Mouse (Mus musculus): ENCODE measurements around the gene Comp. TPM values are rescaled to one million over a fixed set of nuclear protein-coding genes. Genes with fewer than 3 reads are reported as not detected.

The Comp gene
- total RNA-seq, 2 experiments from 2014 or later = 0.15 to 2.3 TPM

- ATAC-seq (replicated peaks; ENCODE audit: low FRiP score, low TSS enrichment, poor library complexity, severe bottlenecking) = no peak
Observed at GRCm38 (mm10) chr8:70421349-70422104, 48.2 kb downstream of the Comp start.

GRCm38 (mm10) chr8:70422722-70423121 lies 49.4 kb downstream of the Comp start:
- ATAC-seq (replicated peaks; ENCODE audit: low FRiP score, low TSS enrichment, poor library complexity, severe bottlenecking) = peak; percentile 88

GRCm38 (mm10) chr8:70426300-70426907 lies 53.0 kb downstream of the Comp start:
- ATAC-seq (replicated peaks; ENCODE audit: low FRiP score, low TSS enrichment, poor library complexity, severe bottlenecking) = no peak

- ATAC-seq (replicated peaks; ENCODE audit: low FRiP score, low TSS enrichment, poor library complexity, severe bottlenecking) = no peak
Observed at GRCm38 (mm10) chr8:70431213-70431612, 57.9 kb downstream of the Comp start.

Other genes with a start within 250 kb of the Comp start
- gene Nr2c2ap, start 242.2 kb upstream of the Comp start, total RNA-seq (2014; fragmentation: Nextera tagmentation) = 41.3 and 47.8 TPM in 2 replicates
- 6.7 and 16.3 TPM in 2 replicates for gene Nr2c2ap, start 242.2 kb upstream of the Comp start, total RNA-seq (2017)
- 5.6 and 10.7 TPM in 2 replicates for gene Rfxank, start 234.4 kb upstream of the Comp start, total RNA-seq (2014; fragmentation: Nextera tagmentation)
- 9.1 and 18.3 TPM in 2 replicates for gene Rfxank, start 234.4 kb upstream of the Comp start, total RNA-seq (2017)
- 50.6 and 63.7 TPM in 2 replicates for gene Borcs8, start 234.1 kb upstream of the Comp start, total RNA-seq (2014; fragmentation: Nextera tagmentation)
- gene Borcs8, start 234.1 kb upstream of the Comp start, total RNA-seq (2017) = 28.6 and 44.9 TPM in 2 replicates
- gene Mef2b, start 233.8 kb upstream of the Comp start, total RNA-seq (2014; fragmentation: Nextera tagmentation) = 0.46 and 0.92 TPM in 2 replicates
- not detected in 2 replicates for gene Mef2b, start 233.8 kb upstream of the Comp start, total RNA-seq (2017)
- gene Tmem161a, start 201.2 kb upstream of the Comp start, total RNA-seq (2014; fragmentation: Nextera tagmentation) = 40.0 and 40.9 TPM in 2 replicates
- 12.2 and 18.0 TPM in 2 replicates for gene Tmem161a, start 201.2 kb upstream of the Comp start, total RNA-seq (2017)
- gene Slc25a42, start 161.3 kb upstream of the Comp start, total RNA-seq (2014; fragmentation: Nextera tagmentation) = 31.8 and 36.6 TPM in 2 replicates
- gene Slc25a42, start 161.3 kb upstream of the Comp start, total RNA-seq (2017) = 3.2 and 5.5 TPM in 2 replicates
- 95.2 and 99.2 TPM in 2 replicates for gene Sugp2, start 139.3 kb upstream of the Comp start, total RNA-seq (2014; fragmentation: Nextera tagmentation)
- gene Sugp2, start 139.3 kb upstream of the Comp start, total RNA-seq (2017) = 32.2 and 67.3 TPM in 2 replicates
- 20.1 and 29.8 TPM in 2 replicates for gene Armc6, start 139.1 kb upstream of the Comp start, total RNA-seq (2014; fragmentation: Nextera tagmentation)
- 4.4 and 8.7 TPM in 2 replicates for gene Armc6, start 139.1 kb upstream of the Comp start, total RNA-seq (2017)
- gene Homer3, start 90.7 kb upstream of the Comp start, total RNA-seq (2014; fragmentation: Nextera tagmentation) = 5.5 and 9.6 TPM in 2 replicates
- gene Homer3, start 90.7 kb upstream of the Comp start, total RNA-seq (2017) = 0.56 and 8.0 TPM in 2 replicates
- gene Ddx49, start 71.1 kb upstream of the Comp start, total RNA-seq (2014; fragmentation: Nextera tagmentation) = 50.3 and 54.2 TPM in 2 replicates
- gene Ddx49, start 71.1 kb upstream of the Comp start, total RNA-seq (2017) = 116 and 154 TPM in 2 replicates
- gene Cope, start 71.0 kb upstream of the Comp start, total RNA-seq (2014; fragmentation: Nextera tagmentation) = 127 and 153 TPM in 2 replicates
- 56.3 and 64.1 TPM in 2 replicates for gene Cope, start 71.0 kb upstream of the Comp start, total RNA-seq (2017)
- gene Cers1, start 57.8 kb upstream of the Comp start, total RNA-seq (2014; fragmentation: Nextera tagmentation) = not detected in 2 replicates
- gene Cers1, start 57.8 kb upstream of the Comp start, total RNA-seq (2017) = not detected in 2 replicates
- not detected in 2 replicates for gene Gdf1, start 43.7 kb upstream of the Comp start, total RNA-seq (2014; fragmentation: Nextera tagmentation)
- gene Gdf1, start 43.7 kb upstream of the Comp start, total RNA-seq (2017) = not detected in 2 replicates
- 44.1 and 46.9 TPM in 2 replicates for gene Upf1, start 20.3 kb upstream of the Comp start, total RNA-seq (2014; fragmentation: Nextera tagmentation)
- 26.7 and 46.7 TPM in 2 replicates for gene Upf1, start 20.3 kb upstream of the Comp start, total RNA-seq (2017)
- gene Crtc1, start 66.0 kb downstream of the Comp start, total RNA-seq (2014; fragmentation: Nextera tagmentation) = 15.6 and 21.7 TPM in 2 replicates
- gene Crtc1, start 66.0 kb downstream of the Comp start, total RNA-seq (2017) = 1.1 and 1.3 TPM in 2 replicates
- gene Klhl26, start 103.4 kb downstream of the Comp start, total RNA-seq (2014; fragmentation: Nextera tagmentation) = 8.4 and 9.5 TPM in 2 replicates
- gene Klhl26, start 103.4 kb downstream of the Comp start, total RNA-seq (2017) = 6.0 and 8.2 TPM in 2 replicates
- gene Tmem59l, start 113.8 kb downstream of the Comp start, total RNA-seq (2014; fragmentation: Nextera tagmentation) = not detected in 2 replicates
- gene Tmem59l, start 113.8 kb downstream of the Comp start, total RNA-seq (2017) = not detected in 2 replicates
- gene Crlf1, start 119.6 kb downstream of the Comp start, total RNA-seq (2014; fragmentation: Nextera tagmentation) = 0.30 and 2.3 TPM in 2 replicates
- gene Crlf1, start 119.6 kb downstream of the Comp start, total RNA-seq (2017) = not detected in 2 replicates
- gene Rex1bd, start 133.2 kb downstream of the Comp start, total RNA-seq (2014; fragmentation: Nextera tagmentation) = 53.5 and 57.0 TPM in 2 replicates
- gene Rex1bd, start 133.2 kb downstream of the Comp start, total RNA-seq (2017) = 25.8 and 48.7 TPM in 2 replicates
- 2,751 and 3,393 TPM in 2 replicates for gene Uba52, start 137.2 kb downstream of the Comp start, total RNA-seq (2014; fragmentation: Nextera tagmentation)
- gene Uba52, start 137.2 kb downstream of the Comp start, total RNA-seq (2017) = 4,463 and 5,230 TPM in 2 replicates
- gene Fkbp8, start 154.2 kb downstream of the Comp start, total RNA-seq (2014; fragmentation: Nextera tagmentation) = 140 and 265 TPM in 2 replicates
- 172 and 176 TPM in 2 replicates for gene Fkbp8, start 154.2 kb downstream of the Comp start, total RNA-seq (2017)
- gene Kxd1, start 154.4 kb downstream of the Comp start, total RNA-seq (2014; fragmentation: Nextera tagmentation) = 78.1 and 81.8 TPM in 2 replicates
- 65.5 and 93.7 TPM in 2 replicates for gene Kxd1, start 154.4 kb downstream of the Comp start, total RNA-seq (2017)
- gene Ell, start 165.9 kb downstream of the Comp start, total RNA-seq (2014; fragmentation: Nextera tagmentation) = 14.7 and 22.0 TPM in 2 replicates
- gene Ell, start 165.9 kb downstream of the Comp start, total RNA-seq (2017) = 7.9 and 10.7 TPM in 2 replicates
- 74.1 and 91.0 TPM in 2 replicates for gene Isyna1, start 220.8 kb downstream of the Comp start, total RNA-seq (2014; fragmentation: Nextera tagmentation)
- 36.5 and 51.5 TPM in 2 replicates for gene Isyna1, start 220.8 kb downstream of the Comp start, total RNA-seq (2017)
- gene Ssbp4, start 235.3 kb downstream of the Comp start, total RNA-seq (2014; fragmentation: Nextera tagmentation) = 39.7 and 83.5 TPM in 2 replicates
- gene Ssbp4, start 235.3 kb downstream of the Comp start, total RNA-seq (2017) = 77.5 and 98.5 TPM in 2 replicates
- 0.37 and 0.69 TPM in 2 replicates for gene Lrrc25, start 242.6 kb downstream of the Comp start, total RNA-seq (2014; fragmentation: Nextera tagmentation)
- gene Lrrc25, start 242.6 kb downstream of the Comp start, total RNA-seq (2017) = 0.15 and 0.61 TPM in 2 replicates

Measured in megakaryocyte-erythroid progenitor cell, adult 5-6 weeks (primary cell).